Mouse (Mus musculus) heart, embryonic 11.5 days (tissue): ENCODE measurements around the gene Fam196b. TPM values are rescaled to one million over a fixed set of nuclear protein-coding genes. Genes with fewer than 3 reads are reported as not detected.

ENCODE experiments used
- ATAC-seq: fragments of 200-750 bp; cut with Nextera tagmentation; replicated peaks from 2 replicates; pipeline ENCODE4 v1.8.0; 2017; ENCODE audit warnings: moderate library complexity; ENCODE audit not compliant: insufficient number of reproducible peaks, low FRiP score, low TSS enrichment
- H3K27ac ChIP-seq: fragments of 300-500 bp; sonication (generic); 2 replicates; pipeline ENCODE4 v1.5.1; 2014; ENCODE audit warnings: mild to moderate bottlenecking, low read depth, low read length
- H3K27me3 ChIP-seq: fragments of 300-500 bp; sonication (generic); 2 replicates; pipeline ENCODE4 v1.6.1; 2014; ENCODE audit warnings: mild to moderate bottlenecking, low read length, mixed read lengths; ENCODE audit not compliant: control insufficient read depth, insufficient read depth
- H3K36me3 ChIP-seq: fragments of 300-500 bp; sonication (generic); 2 replicates; pipeline ENCODE4 v1.6.1; 2014; ENCODE audit warnings: mild to moderate bottlenecking, low read length, moderate library complexity, mixed read lengths; ENCODE audit not compliant: control insufficient read depth, insufficient read depth
- H3K4me1 ChIP-seq: fragments of 300-500 bp; sonication (generic); 2 replicates; pipeline ENCODE4 v1.6.1; 2014; ENCODE audit warnings: low read length; ENCODE audit not compliant: control insufficient read depth, insufficient read depth
- H3K4me2 ChIP-seq: fragments of 300-500 bp; sonication (generic); 2 replicates; pipeline ENCODE4 v1.6.1; 2014; ENCODE audit warnings: mild to moderate bottlenecking, moderate library complexity
- H3K4me3 ChIP-seq: fragments of 300-500 bp; sonication (generic); 2 replicates; pipeline ENCODE4 v1.5.1; 2014; ENCODE audit warnings: low read depth, low read length
- H3K9ac ChIP-seq: fragments of 300-500 bp; sonication (generic); 2 replicates; pipeline ENCODE4 v1.6.1; 2014; ENCODE audit warnings: mild to moderate bottlenecking, low read depth, low read length, moderate library complexity
- H3K9me3 ChIP-seq: fragments of 300-500 bp; sonication (generic); replicated peaks from 2 replicates; pipeline ENCODE4 v1.6.1; 2016; ENCODE audit warnings: low read length; ENCODE audit not compliant: control insufficient read depth
- WGBS: fragments of 180-500 bp; shearing (Covaris S2); extraction: QIAGEN DNeasy Blood & Tissue Kit; methylation state at CpG from one replicate; pipeline ENCODE4 v1.1.7; 2014; ENCODE audit not compliant: insufficient replicate concordance; 5-methylcytosine and 5-hydroxymethylcytosine counted together
- polyA plus RNA-seq: library from polyadenylated mRNA; unstranded; fragments of >200 nt; fragmentation: Nextera tagmentation; extraction: Ambion mirVana; gene quantifications from 2 replicates; pipeline ENCODE4 v1.2.1, GENCODE M21; 2014

The Fam196b gene
- polyA plus RNA-seq, 1 experiment from 2014 or later, result 0.43 TPM

DNA sequence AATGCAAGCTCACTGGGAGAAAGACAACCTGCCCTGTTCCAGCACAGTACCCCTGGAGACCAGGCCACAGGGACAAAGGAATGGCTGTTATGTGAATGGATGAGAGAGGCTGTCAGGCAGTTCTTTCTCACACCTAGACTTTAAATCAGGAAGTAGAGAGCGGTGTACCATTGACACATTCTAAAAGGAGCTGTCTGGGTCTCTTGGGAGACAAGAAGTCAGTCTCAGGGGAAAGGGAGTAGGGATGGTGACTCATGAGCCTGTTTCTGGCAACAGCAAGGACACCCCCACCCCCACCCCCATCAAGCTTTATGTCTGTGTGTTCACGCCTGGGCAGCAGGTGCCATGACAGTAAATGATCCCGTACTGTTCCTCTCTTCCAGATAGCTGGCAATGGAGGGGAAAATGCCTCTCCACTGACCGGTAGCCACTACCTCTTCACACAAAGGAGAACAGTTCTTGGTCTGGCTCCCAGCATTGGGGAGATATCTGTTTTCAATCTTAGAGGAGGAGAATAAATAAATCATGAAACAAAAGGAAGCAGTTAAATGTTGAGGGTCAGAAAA is 29.2 kb downstream of the Fam196b start:
- Histone ChIP-seq H3K9ac (no peak overlapping the region), H3K27me3 (no peaks in the 10 kb centered on the region), H3K4me2 (no peak overlapping the region; the same call in 1 of the 2 replicates), H3K4me3 (no peak overlapping the region), H3K27ac (peak overlapping the region; percentile 79), H3K9me3 (no peaks in the 10 kb centered on the region), H3K36me3 (no peaks in the 10 kb centered on the region), H3K4me1 (peaks cover 22% of the 10 kb centered on the region)
- ATAC-seq, result peak; percentile 33; the same call in 1 of the 2 replicates
- WGBS, result 26% methylated on average over 4 of the region's 4 CpGs

- ATAC-seq, result no peak
- H3K9me3 ChIP-seq, result no peaks in the 10 kb centered on the region
- peaks cover 22% of the 10 kb centered on the region for H3K4me1 ChIP-seq
- H3K36me3 ChIP-seq, result no peaks in the 10 kb centered on the region
- no peak overlapping the region for H3K9ac ChIP-seq
- H3K27ac ChIP-seq, result peak overlapping the region; percentile 79
- WGBS, result 44% methylated on average over 5 of the region's 5 CpGs
- H3K4me2 ChIP-seq, result no peak overlapping the region; the same call in 1 of the 2 replicates
- no peak overlapping the region for H3K4me3 ChIP-seq
- H3K27me3 ChIP-seq, result no peaks in the 10 kb centered on the region
Measured at GRCm38 (mm10) chr11:34344310-34344709, 29.7 kb downstream of the Fam196b start.

DNA sequence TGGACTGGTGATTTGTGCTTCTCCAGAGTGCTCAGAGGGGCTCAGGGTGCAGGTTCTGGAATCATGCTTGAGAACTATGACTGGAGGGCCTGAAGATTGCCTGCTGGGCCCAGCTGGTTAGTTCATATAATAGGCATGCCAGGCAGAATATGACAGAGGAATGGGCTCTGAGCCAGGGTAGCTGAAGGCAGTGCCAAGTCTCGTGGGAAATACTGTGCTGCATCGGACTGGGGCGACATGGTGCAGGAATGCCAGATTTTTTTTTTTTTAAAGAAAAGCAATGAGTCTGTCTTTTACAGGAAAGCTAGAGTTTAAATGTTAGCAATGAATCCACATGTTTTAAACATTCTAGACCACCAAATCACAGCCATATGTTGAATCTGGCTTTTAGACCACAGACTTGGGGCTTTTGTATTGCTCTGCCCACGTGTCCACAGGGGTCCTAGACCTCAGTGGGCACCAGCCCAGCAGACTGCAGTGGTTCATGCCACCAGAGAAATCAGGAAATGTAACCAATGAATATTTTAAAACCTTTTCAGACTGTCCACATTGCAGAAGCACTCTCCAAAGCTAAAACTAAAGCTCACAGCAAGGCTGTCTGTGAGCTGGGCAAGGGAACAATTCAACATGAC is 33.8 kb downstream of the Fam196b start:
- no peaks in the 10 kb centered on the region for H3K9me3 ChIP-seq
- H3K9ac ChIP-seq, result no peak overlapping the region
- peaks cover 11% of the 10 kb centered on the region for H3K4me1 ChIP-seq
- H3K4me2 ChIP-seq, result no peak overlapping the region
- no peak for ATAC-seq
- no peak overlapping the region for H3K4me3 ChIP-seq
- H3K27ac ChIP-seq, result no peak overlapping the region
- H3K36me3 ChIP-seq, result no peaks in the 10 kb centered on the region
- WGBS, result 76% methylated on average over 4 of the region's 4 CpGs
- H3K27me3 ChIP-seq, result no peaks in the 10 kb centered on the region

DNA sequence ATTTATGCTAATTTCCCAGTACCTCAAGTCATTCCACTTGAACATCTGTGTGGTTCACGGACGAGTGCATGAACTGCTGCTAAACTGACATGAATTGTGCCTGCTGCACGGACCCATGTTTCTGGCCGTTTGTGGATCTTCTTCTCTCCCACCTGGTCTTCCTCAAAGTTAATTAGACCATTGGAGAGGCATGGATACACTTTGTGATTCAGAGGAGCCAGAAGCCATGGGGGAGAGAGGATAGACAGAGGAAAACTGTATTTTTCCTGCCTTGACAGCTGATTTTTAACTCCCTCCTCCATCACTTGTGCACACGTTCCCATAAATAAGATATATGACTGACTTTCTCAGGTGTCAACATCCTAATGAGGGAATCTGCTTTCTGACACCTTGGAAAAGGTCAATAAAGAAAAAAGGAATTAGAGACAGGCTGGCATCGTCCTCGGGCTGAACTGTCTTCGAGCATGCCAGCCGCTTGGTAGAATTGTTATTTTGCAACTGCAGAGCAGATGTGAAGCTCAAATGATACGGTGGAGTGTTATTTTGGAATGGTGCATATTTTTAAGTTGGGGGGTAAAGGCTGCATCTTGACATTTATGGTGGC is 34.9 kb downstream of the Fam196b start:
- ATAC-seq, result no peak
- H3K4me3 ChIP-seq, result no peak overlapping the region
- no peaks in the 10 kb centered on the region for H3K27me3 ChIP-seq
- no peaks in the 10 kb centered on the region for H3K9me3 ChIP-seq
- H3K27ac ChIP-seq, result no peak overlapping the region
- WGBS, result 82% methylated on average over 10 of the region's 10 CpGs
- H3K4me2 ChIP-seq, result no peak overlapping the region
- H3K36me3 ChIP-seq, result no peaks in the 10 kb centered on the region
- H3K9ac ChIP-seq, result no peak overlapping the region
- H3K4me1 ChIP-seq, result peaks cover 4% of the 10 kb centered on the region

DNA sequence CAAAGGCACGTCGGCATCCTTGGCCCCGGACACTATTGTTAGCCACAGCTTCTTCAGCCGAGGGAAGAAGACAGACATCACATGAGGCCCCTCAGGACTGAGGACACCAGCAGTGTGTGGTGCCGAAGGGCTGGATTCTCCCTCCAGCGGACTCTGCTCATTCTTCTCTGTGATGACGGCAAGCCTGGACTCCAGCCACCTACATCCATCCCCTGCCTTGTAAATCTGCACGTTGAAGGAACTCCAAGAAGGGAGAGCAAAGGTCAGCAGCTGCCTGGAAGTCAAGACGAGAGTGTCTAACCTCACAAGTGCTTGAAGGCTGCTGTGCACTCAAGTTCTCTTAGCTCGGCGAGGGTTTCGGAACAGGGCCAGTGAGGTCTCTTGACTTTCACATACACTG is 40.8 kb downstream of the Fam196b start:
- no peaks in the 10 kb centered on the region for H3K36me3 ChIP-seq
- no peaks in the 10 kb centered on the region for H3K4me1 ChIP-seq
- WGBS, result 60% methylated on average over 12 of the region's 12 CpGs
- no peak overlapping the region for H3K4me3 ChIP-seq
- no peak for ATAC-seq
- H3K27ac ChIP-seq, result no peak overlapping the region
- no peaks in the 10 kb centered on the region for H3K27me3 ChIP-seq
- H3K9me3 ChIP-seq, result no peaks in the 10 kb centered on the region
- H3K4me2 ChIP-seq, result no peak overlapping the region
- H3K9ac ChIP-seq, result no peak overlapping the region

DNA sequence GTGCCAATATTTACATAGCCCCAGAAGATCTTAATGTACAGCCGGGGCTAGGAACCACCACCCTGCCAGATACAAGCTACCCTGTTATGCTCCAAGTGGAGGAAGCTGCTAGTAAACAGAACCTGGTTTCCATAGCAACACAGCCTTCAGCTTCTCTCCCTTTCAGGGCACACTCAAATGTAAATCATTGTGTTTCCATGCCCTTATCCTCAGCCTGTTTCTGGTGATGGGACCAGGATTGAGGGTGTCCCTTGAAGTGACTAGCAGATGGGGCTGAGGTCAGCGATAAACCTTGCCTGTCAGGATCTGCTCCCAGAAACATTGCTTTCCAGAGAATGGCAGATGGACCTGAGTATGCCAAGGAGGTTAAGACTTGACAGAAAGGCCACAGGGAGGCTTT is 41.5 kb downstream of the Fam196b start:
- H3K36me3 ChIP-seq, result no peaks in the 10 kb centered on the region
- no peak overlapping the region for H3K4me2 ChIP-seq
- H3K4me3 ChIP-seq, result no peak overlapping the region
- H3K9ac ChIP-seq, result no peak overlapping the region
- no peaks in the 10 kb centered on the region for H3K9me3 ChIP-seq
- no peak overlapping the region for H3K27ac ChIP-seq
- 54% methylated on average over 2 of the region's 2 CpGs for WGBS
- no peak; the same call in 1 of the 2 replicates for ATAC-seq
- no peaks in the 10 kb centered on the region for H3K27me3 ChIP-seq
- no peaks in the 10 kb centered on the region for H3K4me1 ChIP-seq

GRCm38 (mm10) chr11:34372224-34372623 is 57.6 kb downstream of the Fam196b start:
- Histone ChIP-seq H3K4me1 (no peaks in the 10 kb centered on the region), H3K27ac (no peak overlapping the region), H3K9me3 (no peaks in the 10 kb centered on the region), H3K27me3 (no peaks in the 10 kb centered on the region), H3K4me3 (no peak overlapping the region), H3K36me3 (no peaks in the 10 kb centered on the region), H3K4me2 (no peak overlapping the region), H3K9ac (no peak overlapping the region)
- WGBS, result 67% methylated on average over 4 of the region's 4 CpGs
- peak; percentile 67; the same call in 1 of the 2 replicates for ATAC-seq

GRCm38 (mm10) chr11:34375557-34375956 is 60.9 kb downstream of the Fam196b start:
- 52% methylated on average over 1 of the region's 1 CpGs for WGBS
- H3K9me3 ChIP-seq, result no peaks in the 10 kb centered on the region
- H3K27me3 ChIP-seq, result no peaks in the 10 kb centered on the region
- H3K36me3 ChIP-seq, result no peaks in the 10 kb centered on the region
- ATAC-seq, result no peak
- no peaks in the 10 kb centered on the region for H3K4me1 ChIP-seq
- H3K4me3 ChIP-seq, result no peak overlapping the region
- no peak overlapping the region for H3K27ac ChIP-seq
- H3K9ac ChIP-seq, result no peak overlapping the region
- no peak overlapping the region for H3K4me2 ChIP-seq
